Mouse (Mus musculus) CH12.LX (cell line): Measurements from ENCODE around the gene Map2k5. TPM values are rescaled to one million over a fixed set of nuclear protein-coding genes. Genes with fewer than 3 reads are reported as not detected.

Source experiments
- DNase-seq: peaks from one replicate; pipeline ENCODE4 v3.0.0-alpha.2; 2013; ENCODE audit errors: extremely low read depth
- H3K27ac ChIP-seq: 2 replicates; pipeline ENCODE4 v1.5.1; 2012; ENCODE audit warnings: low read depth, mild to moderate bottlenecking, control low read depth, moderate library complexity; ENCODE audit not compliant: insufficient read depth
- H3K27me3 ChIP-seq: replicated peaks from 2 replicates; pipeline ENCODE3; 2012; ENCODE audit warnings: inconsistent platforms
- H3K36me3 ChIP-seq, 2 experiments: replicated peaks in 1 of 2; 2 replicates each; pipeline versions ENCODE3 to v1.6.1; 2012; ENCODE audit warnings: inconsistent platforms in 1 of 2, low read length in 1 of 2, mild to moderate bottlenecking in 1 of 2, mixed read lengths in 1 of 2, moderate library complexity in 1 of 2; ENCODE audit not compliant: control insufficient read depth in 1 of 2, insufficient read depth in 1 of 2
- H3K4me1 ChIP-seq, 2 experiments: 2 replicates each; pipeline ENCODE4 v1.6.1; 2012; ENCODE audit warnings: inconsistent platforms in 1 of 2, moderate library complexity in 1 of 2; ENCODE audit not compliant: insufficient read depth in 2 of 2, control insufficient read depth in 1 of 2
- H3K4me2 ChIP-seq: 2 replicates; pipeline ENCODE4 v1.6.1; 2012; ENCODE audit warnings: low read depth, mild to moderate bottlenecking, control low read depth; ENCODE audit not compliant: poor library complexity, insufficient read depth, severe bottlenecking
- H3K4me3 ChIP-seq, 3 experiments: fragments of 150-350 bp in 1 of 3; sonication (generic) in 1 of 3; replicated peaks in 1 of 3; 2 replicates each; pipeline versions ENCODE3 to v1.5.1; 2011 to 2012; ENCODE audit warnings: low read depth in 2 of 3, low read length in 2 of 3, mild to moderate bottlenecking in 2 of 3, moderate library complexity in 2 of 3, control low read depth in 1 of 3, improper control_type of control experiment in 1 of 3, inconsistent platforms in 1 of 3, mixed read lengths in 1 of 3; ENCODE audit not compliant: poor library complexity in 1 of 3
- H3K79me2 ChIP-seq: replicated peaks from 2 replicates; pipeline ENCODE4 v1.6.1; 2012; ENCODE audit warnings: mild to moderate bottlenecking, moderate library complexity; ENCODE audit not compliant: control insufficient read depth, poor library complexity, insufficient read depth, severe bottlenecking; ENCODE audit errors: extremely low read depth
- H3K9ac ChIP-seq: 2 replicates; pipeline ENCODE4 v1.6.1; 2012; ENCODE audit warnings: low read depth, mild to moderate bottlenecking, control low read depth, moderate library complexity; ENCODE audit not compliant: insufficient read depth
- H3K9me3 ChIP-seq: replicated peaks from 2 replicates; pipeline ENCODE3; 2012; ENCODE audit warnings: low read length, inconsistent platforms, mixed read lengths
- BHLHE40 ChIP-seq: IDR thresholded peaks from 2 replicates; pipeline ENCODE4 v1.6.1; 2011; ENCODE audit warnings: mild to moderate bottlenecking, low read depth, low read length, improper control_type of control experiment
- CHD1 ChIP-seq: IDR thresholded peaks from 2 replicates; pipeline ENCODE4 v1.6.1; 2012; ENCODE audit warnings: low read depth, low read length, improper control_type of control experiment, inconsistent platforms
- CHD2 ChIP-seq: IDR thresholded peaks from 2 replicates; pipeline ENCODE4 v1.6.1; 2011; ENCODE audit warnings: low read length, improper control_type of control experiment
- ELF1 ChIP-seq: IDR thresholded peaks from 2 replicates; pipeline ENCODE4 v1.6.1; 2014; ENCODE audit warnings: low read depth, mild to moderate bottlenecking, inconsistent platforms, low read length, improper control_type of control experiment
- EP300 ChIP-seq: IDR thresholded peaks from 2 replicates; pipeline ENCODE4 v1.6.1; 2011; ENCODE audit warnings: low read length, improper control_type of control experiment
- GABPA ChIP-seq: IDR thresholded peaks from 2 replicates; pipeline ENCODE4 v1.6.1; 2012; ENCODE audit warnings: low read depth, low read length, improper control_type of control experiment, inconsistent platforms; ENCODE audit not compliant: insufficient replicate concordance
- HCFC1 ChIP-seq: IDR thresholded peaks from 2 replicates; pipeline ENCODE4 v1.6.1; 2012; ENCODE audit warnings: low read depth, mild to moderate bottlenecking, inconsistent platforms, low read length, improper control_type of control experiment
- IRF4 ChIP-seq: IDR thresholded peaks from 2 replicates; pipeline ENCODE4 v1.6.1; 2014; ENCODE audit warnings: low read depth, mild to moderate bottlenecking, inconsistent platforms, low read length, improper control_type of control experiment
- JUND ChIP-seq: conservative IDR thresholded peaks from 2 replicates; pipeline ENCODE4 v1.6.1; 2011; ENCODE audit warnings: low read depth, low read length, improper control_type of control experiment
- MAFK ChIP-seq: IDR thresholded peaks from 2 replicates; pipeline ENCODE4 v1.6.1; 2011; ENCODE audit warnings: low read length, improper control_type of control experiment; ENCODE audit not compliant: insufficient replicate concordance
- MAZ ChIP-seq: IDR thresholded peaks from 2 replicates; pipeline ENCODE4 v1.6.1; 2012; ENCODE audit warnings: low read depth, mild to moderate bottlenecking, inconsistent platforms, low read length, improper control_type of control experiment, moderate library complexity
- NELFE ChIP-seq: IDR thresholded peaks from 2 replicates; pipeline ENCODE4 v1.6.1; 2011; ENCODE audit warnings: low read depth, low read length, improper control_type of control experiment
- PAX5 ChIP-seq: IDR thresholded peaks from 2 replicates; pipeline ENCODE4 v1.6.1; 2012; ENCODE audit warnings: low read length, inconsistent platforms, mixed read lengths
- POLR2A ChIP-seq: IDR thresholded peaks from 2 replicates; pipeline ENCODE4 v1.6.1; 2011; ENCODE audit warnings: low read depth, mild to moderate bottlenecking, improper control_type of control experiment, low read length
- RAD21 ChIP-seq: IDR thresholded peaks from 2 replicates; pipeline ENCODE4 v1.6.1; 2011; ENCODE audit warnings: low read depth, mild to moderate bottlenecking, low read length, improper control_type of control experiment, moderate library complexity
- RCOR1 ChIP-seq: conservative IDR thresholded peaks from 2 replicates; pipeline ENCODE4 v1.6.1; 2012; ENCODE audit warnings: low read depth, mild to moderate bottlenecking, inconsistent platforms, low read length, improper control_type of control experiment
- SIN3A ChIP-seq: IDR thresholded peaks from 2 replicates; pipeline ENCODE4 v1.6.1; 2012; ENCODE audit warnings: low read length, improper control_type of control experiment, inconsistent platforms
- SMC3 ChIP-seq: IDR thresholded peaks from 2 replicates; pipeline ENCODE4 v1.6.1; 2011; ENCODE audit warnings: low read depth, low read length, improper control_type of control experiment
- TBP ChIP-seq: conservative IDR thresholded peaks from 2 replicates; pipeline ENCODE4 v1.6.1; 2011; ENCODE audit warnings: low read depth, low read length, improper control_type of control experiment
- UBTF ChIP-seq: IDR thresholded peaks from 2 replicates; pipeline ENCODE4 v1.6.1; 2012; ENCODE audit warnings: low read depth, mild to moderate bottlenecking, inconsistent platforms, low read length, improper control_type of control experiment, moderate library complexity
- USF1 ChIP-seq: IDR thresholded peaks from 2 replicates; pipeline ENCODE4 v1.6.1; 2014; ENCODE audit warnings: low read depth, mild to moderate bottlenecking, inconsistent platforms, low read length, improper control_type of control experiment
- USF2 ChIP-seq: conservative IDR thresholded peaks from 2 replicates; pipeline ENCODE4 v1.6.1; 2011; ENCODE audit warnings: low read depth, low read length, improper control_type of control experiment
- ZMIZ1 ChIP-seq: IDR thresholded peaks from 2 replicates; pipeline ENCODE4 v1.6.1; 2012; ENCODE audit warnings: low read depth, mild to moderate bottlenecking, inconsistent platforms, low read length, improper control_type of control experiment
- dilution Hi-C: fragments of 300-500 bp; cut with MboI; formaldehyde crosslinking; loops from 2 replicates; pipeline ENCODE4 v1.14.3; 2020; ENCODE audit warnings: low sequenced_read_pairs; ENCODE audit not compliant: extremely low pct_unique_long_range_greater_than_20kb, extremely low pct_ligation_motif_present
- in situ Hi-C: fragments of 300-500 bp; cut with MboI; formaldehyde crosslinking; loops from 3 replicates; pipeline ENCODE4 v1.14.3; 2019; ENCODE audit warnings: low sequenced_read_pairs, low pct_ligation_motif_present, low pct_unique_long_range_greater_than_20kb, mixed read lengths
- polyA plus RNA-seq: library from polyadenylated mRNA; unstranded; fragments of >175 nt; gene quantifications from 2 replicates; pipeline ENCODE4 v1.2.1, GENCODE M21; 2012; ENCODE audit warnings: low read depth; ENCODE audit not compliant: insufficient read length
- total RNA-seq, 2 experiments: library from RNA; depleted of rRNA; stranded (reverse); fragments of 300-350 nt in 1 of 2; fragments of >200 nt in 1 of 2; gene quantifications; 2 replicates each; pipeline ENCODE4 v1.2.3; 2012 to 2014

The Map2k5 gene
- total and polyA plus RNA-seq, 3 experiments: 10.8 to 22.6 (median 11.2) TPM

DNA sequence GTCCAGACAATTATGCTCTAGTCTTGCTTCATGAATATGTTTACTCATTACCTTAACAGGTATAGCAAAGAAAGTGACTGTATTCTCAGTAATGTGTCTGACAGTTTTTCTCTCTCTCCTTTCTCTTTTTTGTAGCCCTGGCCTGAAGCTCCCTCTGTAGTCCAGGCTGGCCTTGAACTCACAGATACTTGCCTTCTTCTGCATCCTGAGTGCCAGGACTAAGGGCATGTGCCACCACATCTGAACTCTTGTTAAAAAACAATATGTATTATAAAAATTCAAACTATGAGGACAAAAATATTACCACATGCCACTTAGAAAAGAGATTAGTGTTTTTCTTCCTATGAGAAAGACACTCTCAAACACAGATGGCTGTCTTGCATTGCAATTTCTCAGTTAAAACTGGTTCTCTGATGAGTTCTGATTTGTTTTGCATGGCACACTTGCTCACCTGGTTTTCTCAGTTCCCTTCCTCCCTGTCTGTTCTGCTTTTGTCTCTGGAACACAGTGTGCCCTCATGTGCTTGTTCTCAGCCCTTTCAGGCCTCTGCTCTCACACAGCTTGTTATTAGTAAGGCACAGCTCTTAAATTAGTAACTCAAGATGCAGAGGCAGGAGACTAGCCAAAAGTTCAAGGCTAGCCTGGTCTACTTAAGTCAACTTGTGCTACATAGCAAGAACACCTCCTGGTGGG is 129.5 kb downstream of the Map2k5 start:
- dilution Hi-C loops: no loop called here
- H3K4me2 ChIP-seq: no peak overlapping the region
- H3K4me1 ChIP-seq: peaks cover 0 to 37% of the 10 kb centered on the region in 2 experiments; a peak in 3 of 4 replicates
- in situ Hi-C loops: no loop called here
- no peaks in the 10 kb centered on the region for H3K9me3 ChIP-seq
- TF ChIP-seq CHD1 (no peak), UBTF (no peak), GABPA (no peak), RCOR1 (no peak), JUND (no peak), ZMIZ1 (no peak), RAD21 (no peak), ELF1 (no peak), IRF4 (0 out of 2 replicates have a peak, but pooled peaks have one; percentile 13), EP300 (peak; percentile 47), MAZ (no peak), NELFE (no peak), SIN3A (no peak), USF2 (no peak), HCFC1 (no peak), BHLHE40 (peak; percentile 64; the same call in 1 of the 2 replicates), SMC3 (no peak), CHD2 (no peak), MAFK (no peak), USF1 (no peak), POLR2A (no peak), PAX5 (no peak), TBP (no peak)
- peak; percentile 61 for DNase-seq
- peaks cover 7 to 62% of the 10 kb centered on the region in 2 experiments for H3K36me3 ChIP-seq
- H3K27ac ChIP-seq: no peak overlapping the region
- H3K4me3 ChIP-seq: no peak overlapping the region
- no peak overlapping the region for H3K9ac ChIP-seq
- no peaks in the 10 kb centered on the region for H3K79me2 ChIP-seq
- H3K27me3 ChIP-seq: no peaks in the 10 kb centered on the region
